Mouse (Mus musculus) midbrain, embryonic 16.5 days (tissue): ENCODE measurements around the gene Cntrl. TPM values are rescaled to one million over a fixed set of nuclear protein-coding genes. Genes with fewer than 3 reads are reported as not detected.

ENCODE experiments used
- ATAC-seq: fragments of 200-750 bp; cut with Nextera tagmentation; 2 replicates; pipeline ENCODE4 v1.8.0; 2017; ENCODE audit warnings: moderate TSS enrichment
- H3K27ac ChIP-seq: fragments of 300-500 bp; sonication (generic); 2 replicates; pipeline ENCODE4 v1.5.1; 2014; ENCODE audit warnings: mild to moderate bottlenecking, low read length, mixed read lengths
- H3K27me3 ChIP-seq: fragments of 300-500 bp; sonication (generic); 2 replicates; pipeline ENCODE4 v1.6.1; 2014; ENCODE audit warnings: low read depth, low read length, mixed read lengths; ENCODE audit not compliant: control insufficient read depth, insufficient read depth
- H3K36me3 ChIP-seq: fragments of 300-500 bp; sonication (generic); 2 replicates; pipeline ENCODE4 v1.6.1; 2014; ENCODE audit warnings: mild to moderate bottlenecking, low read length, moderate library complexity, mixed read lengths; ENCODE audit not compliant: control insufficient read depth, insufficient read depth
- H3K4me1 ChIP-seq: fragments of 300-500 bp; sonication (generic); 2 replicates; pipeline ENCODE4 v1.6.1; 2014; ENCODE audit warnings: mild to moderate bottlenecking, low read length, mixed read lengths; ENCODE audit not compliant: control insufficient read depth, insufficient read depth
- H3K4me2 ChIP-seq: fragments of 300-500 bp; sonication (generic); 2 replicates; pipeline ENCODE4 v1.6.1; 2014; ENCODE audit warnings: mild to moderate bottlenecking, low read length, mixed read lengths
- H3K4me3 ChIP-seq: fragments of 300-500 bp; sonication (generic); 2 replicates; pipeline ENCODE4 v1.5.1; 2014; ENCODE audit warnings: low read depth, mild to moderate bottlenecking, low read length, moderate library complexity, mixed read lengths
- H3K9ac ChIP-seq: fragments of 300-500 bp; sonication (generic); 2 replicates; pipeline ENCODE4 v1.6.1; 2014; ENCODE audit warnings: low read depth, low read length, mixed read lengths
- H3K9me3 ChIP-seq: fragments of 300-500 bp; sonication (generic); replicated peaks from 2 replicates; pipeline ENCODE4 v1.6.1; 2014; ENCODE audit warnings: mild to moderate bottlenecking, low read length, mixed read lengths; ENCODE audit not compliant: control insufficient read depth, poor library complexity, severe bottlenecking
- WGBS: fragments of 180-500 bp; shearing (Covaris S2); extraction: QIAGEN DNeasy Blood & Tissue Kit; methylation state at CpG from one replicate; pipeline ENCODE4 v1.1.7; 2014; 5-methylcytosine and 5-hydroxymethylcytosine counted together
- polyA plus RNA-seq: library from polyadenylated mRNA; unstranded; fragments of >200 nt; fragmentation: Nextera tagmentation; extraction: Ambion mirVana; gene quantifications from 2 replicates; pipeline ENCODE4 v1.2.1, GENCODE M21; 2015

The Cntrl gene
- polyA plus RNA-seq, 1 experiment from 2014 or later: 10.6 TPM

DNA sequence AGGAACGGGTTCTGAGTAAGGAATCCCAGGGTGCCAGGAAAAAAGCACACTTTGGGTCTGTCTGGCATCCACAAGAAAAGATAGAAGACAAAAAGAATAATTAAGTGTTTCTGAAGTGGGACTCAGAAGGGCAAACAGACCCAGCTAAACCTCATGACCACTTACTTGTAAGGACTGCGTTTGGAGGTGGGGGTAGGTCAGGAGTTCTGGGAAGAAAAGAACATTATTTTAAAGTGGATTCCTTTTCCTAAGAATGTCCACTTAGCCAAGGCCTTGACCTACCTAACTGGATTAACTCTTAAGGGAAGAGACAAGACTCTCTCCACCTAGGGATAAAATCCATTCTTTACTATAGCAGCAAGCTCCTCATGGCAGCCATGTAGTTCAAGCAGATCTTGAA lies 36.7 kb upstream of the Cntrl start:
- no peak for ATAC-seq
- Histone ChIP-seq H3K9me3 (no peaks in the 10 kb centered on the region; the same call in 1 of the 2 replicates), H3K36me3 (no peaks in the 10 kb centered on the region), H3K27ac (no peak overlapping the region), H3K27me3 (no peaks in the 10 kb centered on the region), H3K9ac (no peak overlapping the region), H3K4me2 (no peak overlapping the region), H3K4me3 (no peak overlapping the region), H3K4me1 (no peaks in the 10 kb centered on the region)
- WGBS: 60% methylated on average over 2 of the region's 2 CpGs

DNA sequence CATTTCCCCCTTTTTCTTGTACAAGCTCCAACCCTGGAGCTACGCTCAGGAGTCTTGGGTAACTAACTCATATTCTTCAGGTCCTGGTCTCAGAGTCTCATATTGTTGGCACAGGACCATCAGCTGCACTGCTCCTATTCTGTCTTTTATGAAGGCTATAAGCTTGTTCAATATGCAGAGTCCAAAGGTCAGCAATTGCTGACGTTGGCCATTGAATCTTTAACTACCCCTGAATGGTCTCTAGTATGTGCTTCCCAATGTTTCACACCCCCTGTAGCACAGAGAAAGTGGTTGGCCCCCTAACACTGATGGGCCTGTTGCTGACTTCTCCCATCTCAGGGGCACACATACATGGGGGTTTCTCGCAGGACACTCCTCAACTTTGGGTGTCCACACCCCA lies 35.0 kb upstream of the Cntrl start:
- H3K4me2 ChIP-seq: no peak overlapping the region
- H3K9ac ChIP-seq: no peak overlapping the region
- WGBS: 89% methylated on average over 3 of the region's 3 CpGs
- H3K36me3 ChIP-seq: no peaks in the 10 kb centered on the region
- H3K27ac ChIP-seq: no peak overlapping the region
- no peak overlapping the region for H3K4me3 ChIP-seq
- H3K4me1 ChIP-seq: no peaks in the 10 kb centered on the region
- no peak for ATAC-seq
- no peaks in the 10 kb centered on the region for H3K27me3 ChIP-seq
- no peaks in the 10 kb centered on the region; the same call in 1 of the 2 replicates for H3K9me3 ChIP-seq

- no peaks in the 10 kb centered on the region for H3K9me3 ChIP-seq
- no peaks in the 10 kb centered on the region for H3K36me3 ChIP-seq
- no peaks in the 10 kb centered on the region for H3K27me3 ChIP-seq
- no peak for ATAC-seq
- no peaks in the 10 kb centered on the region for H3K4me1 ChIP-seq
- no peak overlapping the region for H3K27ac ChIP-seq
- WGBS: 67% methylated on average over 6 of the region's 6 CpGs
- H3K4me2 ChIP-seq: no peak overlapping the region
- no peak overlapping the region for H3K4me3 ChIP-seq
- H3K9ac ChIP-seq: no peak overlapping the region
These were observed 30.1 kb upstream of the Cntrl start for GRCm38 (mm10) chr2:35079166-35079565.

DNA sequence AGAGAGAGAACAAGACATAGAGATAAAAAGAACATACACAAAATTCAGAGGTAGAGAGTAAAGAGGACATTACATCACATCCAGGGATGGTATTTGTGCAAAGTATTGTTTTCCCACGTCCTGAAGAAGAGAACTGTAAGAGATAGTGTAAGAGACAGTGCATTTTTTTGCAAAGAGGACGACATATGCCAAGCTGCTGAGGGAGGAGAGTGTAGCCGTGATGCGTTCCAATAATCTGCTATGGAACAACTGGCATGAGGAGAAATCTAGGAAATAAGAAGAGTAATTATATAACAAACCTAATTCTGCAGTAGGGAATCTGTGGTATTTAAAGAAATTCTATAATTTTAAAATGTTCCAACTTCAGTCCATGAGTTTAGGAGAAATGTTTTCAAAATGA lies 21.9 kb upstream of the Cntrl start:
- Histone ChIP-seq H3K9me3 (no peaks in the 10 kb centered on the region), H3K4me3 (no peak overlapping the region), H3K36me3 (no peaks in the 10 kb centered on the region), H3K27ac (no peak overlapping the region), H3K4me2 (no peak overlapping the region), H3K4me1 (no peaks in the 10 kb centered on the region), H3K27me3 (no peaks in the 10 kb centered on the region), H3K9ac (no peak overlapping the region)
- WGBS: 78% methylated on average over 4 of the region's 4 CpGs
- no peak for ATAC-seq

DNA sequence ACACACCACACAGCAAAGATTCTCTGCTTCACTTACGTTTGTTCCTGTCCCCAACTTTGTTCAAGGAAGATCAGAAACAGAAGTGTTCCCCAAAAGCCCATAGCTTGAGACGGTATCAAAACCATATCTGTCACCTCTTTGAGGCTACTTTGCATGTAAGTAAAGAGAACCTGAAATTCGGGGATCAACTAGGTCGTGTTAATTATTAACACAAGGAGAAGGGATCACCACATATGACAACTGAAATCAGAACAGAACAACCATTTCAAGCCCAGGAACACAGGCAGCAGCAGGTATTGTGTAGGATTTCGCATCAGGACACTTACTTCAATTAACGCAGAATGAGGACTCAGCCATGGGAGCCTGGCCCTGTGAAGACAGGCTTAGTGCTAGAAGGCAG lies 8.8 kb upstream of the Cntrl start:
- Histone ChIP-seq H3K4me2 (no peak overlapping the region), H3K9me3 (no peaks in the 10 kb centered on the region), H3K27ac (no peak overlapping the region), H3K36me3 (no peaks in the 10 kb centered on the region), H3K27me3 (no peaks in the 10 kb centered on the region), H3K4me3 (no peak overlapping the region), H3K9ac (no peak overlapping the region), H3K4me1 (no peaks in the 10 kb centered on the region)
- no peak for ATAC-seq
- 86% methylated on average over 6 of the region's 6 CpGs for WGBS

- Histone ChIP-seq H3K4me3 (no peak within 1 kb of the TSS), H3K4me2 (no peak within 1 kb of the TSS), H3K9ac (no peak within 1 kb of the TSS), H3K9me3 (no peaks in the 10 kb centered on the region), H3K27ac (no peak within 1 kb of the TSS), H3K36me3 (no peaks in the 10 kb centered on the region), H3K4me1 (no peaks in the 10 kb centered on the region), H3K27me3 (no peaks in the 10 kb centered on the region)
- WGBS: 95% methylated on average over 3 of the region's 3 CpGs
- ATAC-seq: no peak
These were observed 7.8 kb upstream of the Cntrl start, which contains the start of gene AI182371 for GRCm38 (mm10) chr2:35101443-35101842. TSS of gene AI182371 (minus strand) at chr2:35101543.

DNA sequence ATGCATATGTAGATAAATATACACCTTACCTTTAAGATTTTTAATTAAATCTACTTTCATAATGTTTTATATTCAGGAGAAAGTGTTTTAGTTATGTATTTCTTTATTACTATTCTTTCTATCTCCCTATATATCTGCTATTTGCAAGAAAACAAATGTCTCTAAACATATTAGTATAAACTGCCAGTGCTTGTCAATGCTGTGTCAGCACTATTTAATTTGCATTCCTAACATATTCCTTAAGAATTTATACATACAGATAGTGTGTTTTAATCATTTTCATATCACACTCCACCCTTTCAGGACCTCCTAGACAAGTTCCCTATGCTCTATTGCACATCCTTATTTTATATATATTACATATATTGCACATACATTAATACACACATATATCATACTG lies 6.5 kb upstream of the Cntrl start:
- no peak overlapping the region for H3K27ac ChIP-seq
- H3K27me3 ChIP-seq: no peaks in the 10 kb centered on the region
- H3K4me3 ChIP-seq: no peak overlapping the region
- H3K9me3 ChIP-seq: no peaks in the 10 kb centered on the region
- ATAC-seq: no peak
- H3K4me2 ChIP-seq: no peak overlapping the region
- H3K9ac ChIP-seq: no peak overlapping the region
- no peaks in the 10 kb centered on the region for H3K36me3 ChIP-seq
- no peaks in the 10 kb centered on the region for H3K4me1 ChIP-seq

- no peaks in the 10 kb centered on the region for H3K36me3 ChIP-seq
- no peak overlapping the region for H3K4me3 ChIP-seq
- H3K9ac ChIP-seq: no peak overlapping the region
- 80% methylated on average over 5 of the region's 5 CpGs for WGBS
- H3K27ac ChIP-seq: no peak overlapping the region
- no peaks in the 10 kb centered on the region for H3K27me3 ChIP-seq
- no peaks in the 10 kb centered on the region for H3K9me3 ChIP-seq
- ATAC-seq: no peak
- no peaks in the 10 kb centered on the region for H3K4me1 ChIP-seq
- no peak overlapping the region for H3K4me2 ChIP-seq
These were observed 5.7 kb upstream of the Cntrl start for GRCm38 (mm10) chr2:35103558-35103957.

- H3K9ac ChIP-seq: no peak overlapping the region
- WGBS: 68% methylated on average over 3 of the region's 3 CpGs
- H3K36me3 ChIP-seq: no peaks in the 10 kb centered on the region
- no peaks in the 10 kb centered on the region for H3K9me3 ChIP-seq
- no peak overlapping the region for H3K27ac ChIP-seq
- H3K4me3 ChIP-seq: no peak overlapping the region
- no peak overlapping the region for H3K4me2 ChIP-seq
- no peak for ATAC-seq
- no peaks in the 10 kb centered on the region for H3K4me1 ChIP-seq
- no peaks in the 10 kb centered on the region for H3K27me3 ChIP-seq
These were observed 4.4 kb upstream of the Cntrl start for GRCm38 (mm10) chr2:35104843-35105242.
